Mouse (Mus musculus) kidney, embryonic 15.5 days (tissue): ENCODE data around the gene Sytl5. TPM values are rescaled to one million over a fixed set of nuclear protein-coding genes. Genes with fewer than 3 reads are reported as not detected.

ENCODE experiments used
- polyA plus RNA-seq: library from polyadenylated mRNA; unstranded; fragments of >200 nt; fragmentation: Nextera tagmentation; extraction: Ambion mirVana; gene quantifications from 2 replicates; pipeline ENCODE4 v1.2.1, GENCODE M21; 2015

The Sytl5 gene
- polyA plus RNA-seq, 1 experiment from 2014 or later, result 1.0 TPM

Other genes starting within 250 kb of the Sytl5 start
- gene Dynlt3, start 222.6 kb upstream of the Sytl5 start, polyA plus RNA-seq, result 55.4 and 57.1 TPM in 2 replicates
- not detected in 2 replicates for gene Hypm, start 38.7 kb upstream of the Sytl5 start, polyA plus RNA-seq
- gene H2al3, start 35.9 kb upstream of the Sytl5 start, polyA plus RNA-seq, result not detected in 2 replicates
- gene Srpx, start 232.1 kb downstream of the Sytl5 start, polyA plus RNA-seq, result 19.9 and 20.0 TPM in 2 replicates